Mouse (Mus musculus): ENCODE measurements around the gene Gpkow. TPM values are rescaled to one million over a fixed set of nuclear protein-coding genes. Genes with fewer than 3 reads are reported as not detected.
A peak's percentile ranks its signal among the peaks of the same experiment; 100 is the strongest.

Gpkow gene
- polyA plus RNA-seq, 1 experiment: 2.4 TPM

- H3K4me3 ChIP-seq (replicated peaks): peak overlapping the region; percentile 95
- H3K36me3 ChIP-seq (replicated peaks; ENCODE audit: low read length): peaks cover 44% of the 10 kb centered on the region
- no peaks in the 10 kb centered on the region for H3K27me3 ChIP-seq (replicated peaks)
- peaks cover 36% of the 10 kb centered on the region for H3K4me1 ChIP-seq
- TF ChIP-seq FLI1 (IDR thresholded peaks at IDR 0.05; ENCODE audit: low read length) (no peak), GATA1 (IDR thresholded peaks at IDR 0.05; ENCODE audit: borderline replicate concordance, low read length) (no peak)
- no peaks in the 10 kb centered on the region for H3K9me3 ChIP-seq
These were observed 25.8 kb downstream of the Gpkow start for GRCm38 (mm10) chrX:7722691-7723090.

- Histone ChIP-seq H3K27me3 (replicated peaks) (no peaks in the 10 kb centered on the region), H3K9me3 (no peaks in the 10 kb centered on the region), H3K4me3 (replicated peaks) (peak overlapping the region; percentile 79), H3K4me1 (peaks cover 47% of the 10 kb centered on the region), H3K36me3 (replicated peaks; ENCODE audit: low read length) (peaks cover 46% of the 10 kb centered on the region)
- TF ChIP-seq GATA1 (IDR thresholded peaks at IDR 0.05; ENCODE audit: borderline replicate concordance, low read length): no peak
These were observed 27.2 kb downstream of the Gpkow start for GRCm38 (mm10) chrX:7724135-7724534.

GRCm38 (mm10) chrX:7725841-7726240 is 28.9 kb downstream of the Gpkow start:
- H3K36me3 ChIP-seq (replicated peaks; ENCODE audit: low read length): peaks cover 46% of the 10 kb centered on the region
- H3K27me3 ChIP-seq (replicated peaks): no peaks in the 10 kb centered on the region
- H3K4me1 ChIP-seq: peaks cover 52% of the 10 kb centered on the region
- no peaks in the 10 kb centered on the region for H3K9me3 ChIP-seq
- TF ChIP-seq FLI1 (IDR thresholded peaks at IDR 0.05; ENCODE audit: low read length): no peak
- TF ChIP-seq GATA1 (IDR thresholded peaks at IDR 0.05; ENCODE audit: borderline replicate concordance, low read length): no peak
- no peak overlapping the region for H3K4me3 ChIP-seq (replicated peaks)

GRCm38 (mm10) chrX:7727176-7727575 is 30.2 kb downstream of the Gpkow start:
- H3K4me1 ChIP-seq: peaks cover 52% of the 10 kb centered on the region
- peaks cover 46% of the 10 kb centered on the region for H3K36me3 ChIP-seq (replicated peaks; ENCODE audit: low read length)
- TF ChIP-seq FLI1 (IDR thresholded peaks at IDR 0.05; ENCODE audit: low read length) (no peak), GATA1 (IDR thresholded peaks at IDR 0.05; ENCODE audit: borderline replicate concordance, low read length) (no peak)
- H3K4me3 ChIP-seq (replicated peaks): no peak overlapping the region
- no peaks in the 10 kb centered on the region for H3K27me3 ChIP-seq (replicated peaks)
- H3K9me3 ChIP-seq: no peaks in the 10 kb centered on the region

GRCm38 (mm10) chrX:7728215-7728921 is 31.4 kb downstream of the Gpkow start, which contains the start of gene Praf2:
Gene Praf2 (plus strand): TSS chrX:7728439.
- Histone ChIP-seq H3K4me3 (replicated peaks) (peak within 1 kb of the TSS; percentile 91), H3K27me3 (replicated peaks) (no peaks in the 10 kb centered on the region), H3K36me3 (replicated peaks; ENCODE audit: low read length) (peaks cover 44% of the 10 kb centered on the region), H3K4me1 (peaks cover 45% of the 10 kb centered on the region), H3K9me3 (no peaks in the 10 kb centered on the region)
- TF ChIP-seq FLI1 (IDR thresholded peaks at IDR 0.05; ENCODE audit: low read length): no peak
- TF ChIP-seq GATA1 (IDR thresholded peaks at IDR 0.05; ENCODE audit: borderline replicate concordance, low read length): no peak

- H3K27me3 ChIP-seq (replicated peaks): no peaks in the 10 kb centered on the region
- TF ChIP-seq GATA1 (IDR thresholded peaks at IDR 0.05; ENCODE audit: borderline replicate concordance, low read length) (no peak), FLI1 (IDR thresholded peaks at IDR 0.05; ENCODE audit: low read length) (no peak)
- peaks cover 41% of the 10 kb centered on the region for H3K4me1 ChIP-seq
- peaks cover 38% of the 10 kb centered on the region for H3K36me3 ChIP-seq (replicated peaks; ENCODE audit: low read length)
- H3K4me3 ChIP-seq (replicated peaks): peak overlapping the region; percentile 91
- H3K9me3 ChIP-seq: no peaks in the 10 kb centered on the region
These were observed 32.0 kb downstream of the Gpkow start for GRCm38 (mm10) chrX:7728922-7729265.

GRCm38 (mm10) chrX:7733571-7734156 is 36.7 kb downstream of the Gpkow start:
- Histone ChIP-seq H3K36me3 (replicated peaks; ENCODE audit: low read length) (no peaks in the 10 kb centered on the region), H3K27me3 (replicated peaks) (no peaks in the 10 kb centered on the region), H3K9me3 (no peaks in the 10 kb centered on the region), H3K4me3 (replicated peaks) (peak overlapping the region; percentile 83), H3K4me1 (peaks cover 17% of the 10 kb centered on the region; the same call in 1 of the 2 replicates)
- TF ChIP-seq FLI1 (IDR thresholded peaks at IDR 0.05; ENCODE audit: low read length): no peak

GRCm38 (mm10) chrX:7739336-7740081 is 42.6 kb downstream of the Gpkow start:
- no peak overlapping the region for H3K4me3 ChIP-seq (replicated peaks)
- H3K27me3 ChIP-seq (replicated peaks): no peaks in the 10 kb centered on the region
- no peak for TF ChIP-seq FLI1 (IDR thresholded peaks at IDR 0.05; ENCODE audit: low read length)
- TF ChIP-seq GATA1 (IDR thresholded peaks at IDR 0.05; ENCODE audit: borderline replicate concordance, low read length): no peak
- 0 out of 2 replicates have a peak, but pooled peaks cover 8% of the 10 kb centered on the region for H3K4me1 ChIP-seq
- no peaks in the 10 kb centered on the region for H3K36me3 ChIP-seq (replicated peaks; ENCODE audit: low read length)
- no peaks in the 10 kb centered on the region for H3K9me3 ChIP-seq

- H3K4me1 ChIP-seq: 0 out of 2 replicates have a peak, but pooled peaks cover 8% of the 10 kb centered on the region
These were observed 43.3 kb downstream of the Gpkow start for GRCm38 (mm10) chrX:7740082-7740819.

More at GRCm38 (mm10) chrX:7740082-7740819, 43.3 kb downstream of the Gpkow start:
- H3K27me3 ChIP-seq (replicated peaks): no peaks in the 10 kb centered on the region
- H3K36me3 ChIP-seq (replicated peaks; ENCODE audit: low read length): no peaks in the 10 kb centered on the region
- TF ChIP-seq FLI1 (IDR thresholded peaks at IDR 0.05; ENCODE audit: low read length): no peak
- TF ChIP-seq GATA1 (IDR thresholded peaks at IDR 0.05; ENCODE audit: borderline replicate concordance, low read length): no peak
- H3K4me3 ChIP-seq (replicated peaks): no peak overlapping the region
- H3K9me3 ChIP-seq: no peaks in the 10 kb centered on the region
